Mouse (Mus musculus): ENCODE data around the gene Thrb. TPM values are rescaled to one million over a fixed set of nuclear protein-coding genes. Genes with fewer than 3 reads are reported as not detected.

Gene Thrb
- polyA plus RNA-seq, 2 experiments, result 0.86 to 2.5 TPM

DNA sequence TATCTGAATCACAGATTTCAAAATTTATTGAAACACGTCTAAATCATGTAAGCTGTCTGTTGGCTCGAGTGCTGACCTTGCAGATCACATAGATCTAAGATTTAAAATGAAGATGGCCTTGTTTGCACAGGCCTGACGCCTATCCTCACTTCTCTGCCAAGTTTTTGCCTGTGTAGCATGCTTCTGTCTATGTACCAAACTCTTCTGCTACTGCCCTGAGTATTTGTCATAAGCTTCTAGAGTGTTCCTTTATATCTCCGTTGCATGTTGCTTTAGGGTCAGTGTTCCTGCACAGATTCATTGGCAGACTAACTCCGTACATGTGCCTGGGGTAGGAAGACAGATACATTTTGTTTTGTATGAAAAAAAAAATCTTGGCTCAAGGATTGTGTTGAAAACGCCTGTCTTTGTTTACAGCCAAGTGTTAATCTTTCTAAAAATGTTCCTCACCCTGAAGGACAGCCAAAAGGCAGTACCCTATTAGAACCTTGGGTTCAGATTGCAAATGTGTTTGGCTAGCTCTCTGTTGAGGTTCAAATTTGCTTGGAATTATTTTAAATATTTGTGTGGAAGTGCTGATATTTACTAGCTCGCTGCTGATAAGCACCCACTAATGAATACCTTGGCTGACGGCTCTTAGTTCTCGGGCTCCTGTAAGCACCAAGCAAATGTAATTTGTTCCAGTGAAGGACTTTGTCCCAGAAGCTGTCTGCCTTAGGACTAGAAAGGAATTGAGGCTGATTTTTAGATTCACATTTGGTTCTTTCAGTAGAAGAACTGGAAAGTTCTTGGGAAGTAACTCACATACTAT is 83.0 kb downstream of the Thrb start:
- Histone ChIP-seq H3K4me2 (ENCODE audit: low read depth) (no peak overlapping the region), H3K9me3 (ENCODE audit: control insufficient read depth, low read length) (no peaks in the 10 kb centered on the region), H3K36me3 (replicated peaks; ENCODE audit: control insufficient read depth, insufficient read depth, low read depth) (no peaks in the 10 kb centered on the region), H3K4me3 (ENCODE audit: insufficient read depth in 1 of 2, low read depth in 2 of 2, low read length in 2 of 2) (no peak overlapping the region), H3K9ac (replicated peaks) (no peak overlapping the region), H3K27me3 (ENCODE audit: control insufficient read depth, insufficient read depth, low read length) (no peaks in the 10 kb centered on the region), H3K27ac (no peak overlapping the region), H3K4me1 (replicated peaks; ENCODE audit: control insufficient read depth in 2 of 2, insufficient read depth in 2 of 2, low read length in 1 of 2) (peaks cover 0 to 3% of the 10 kb centered on the region in 2 experiments; a peak in 1 of 4 replicates)
- ATAC-seq (ENCODE audit: insufficient read depth) (no peak), DNase-seq (ENCODE audit: low read depth in 3 of 3, low spot score in 3 of 3) (no peak)
- 46% methylated on average over 9 of the region's 9 CpGs for WGBS (ENCODE audit: insufficient replicate concordance)
- no peak for TF ChIP-seq CTCF (IDR thresholded peaks at IDR 0.05; ENCODE audit: low read depth)
- no peak for TF ChIP-seq EP300 (IDR thresholded peaks at IDR 0.05; ENCODE audit: low read depth)

DNA sequence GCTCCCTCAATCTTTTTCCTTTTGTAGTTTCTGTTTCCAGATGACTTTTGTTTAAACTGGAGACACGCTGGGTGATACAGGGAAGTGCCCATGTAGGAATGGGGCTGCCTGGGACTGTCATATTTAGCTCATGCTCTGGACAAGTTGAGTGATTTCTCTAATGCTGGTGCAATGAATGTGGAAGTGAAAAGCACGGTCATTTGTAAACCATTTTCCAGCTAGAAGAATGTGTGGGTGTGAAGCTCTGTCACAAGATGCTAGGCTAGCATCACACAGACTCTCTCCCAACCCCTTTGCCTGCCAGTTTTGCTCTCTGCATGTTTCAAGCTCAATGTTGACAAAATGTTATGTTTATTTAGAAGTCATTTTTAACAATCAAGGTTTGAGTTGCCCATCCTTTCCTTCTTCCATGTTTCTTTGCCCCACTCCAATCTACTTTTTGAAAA is 83.7 kb downstream of the Thrb start:
- DNase-seq (ENCODE audit: low read depth in 3 of 3, low spot score in 3 of 3), result no peak
- Histone ChIP-seq H3K4me1 (replicated peaks; ENCODE audit: control insufficient read depth in 2 of 2, insufficient read depth in 2 of 2, low read length in 1 of 2) (peaks cover 0 to 3% of the 10 kb centered on the region in 2 experiments; a peak in 1 of 4 replicates), H3K9ac (replicated peaks) (no peak overlapping the region), H3K4me2 (ENCODE audit: low read depth) (no peak overlapping the region), H3K4me3 (ENCODE audit: insufficient read depth in 1 of 2, low read depth in 2 of 2, low read length in 2 of 2) (no peak overlapping the region), H3K27ac (no peak overlapping the region), H3K27me3 (ENCODE audit: control insufficient read depth, insufficient read depth, low read length) (no peaks in the 10 kb centered on the region), H3K36me3 (replicated peaks; ENCODE audit: control insufficient read depth, insufficient read depth, low read depth) (no peaks in the 10 kb centered on the region), H3K9me3 (ENCODE audit: control insufficient read depth, low read length) (no peaks in the 10 kb centered on the region)
- no peak for TF ChIP-seq EP300 (IDR thresholded peaks at IDR 0.05; ENCODE audit: low read depth)
- TF ChIP-seq CTCF (IDR thresholded peaks at IDR 0.05; ENCODE audit: low read depth), result no peak
- no peak for ATAC-seq (ENCODE audit: insufficient read depth)
- 48% methylated on average over 2 of the region's 2 CpGs for WGBS (ENCODE audit: insufficient replicate concordance)

- DNase-seq (ENCODE audit: low read depth in 3 of 3, low spot score in 3 of 3), result no peak
- H3K4me2 ChIP-seq (ENCODE audit: low read depth), result no peak overlapping the region
- peaks cover 0 to 1% of the 10 kb centered on the region in 2 experiments; a peak in 1 of 4 replicates for H3K4me1 ChIP-seq (replicated peaks; ENCODE audit: control insufficient read depth in 2 of 2, insufficient read depth in 2 of 2, low read length in 1 of 2)
- no peaks in the 10 kb centered on the region for H3K27me3 ChIP-seq (ENCODE audit: control insufficient read depth, insufficient read depth, low read length)
- no peaks in the 10 kb centered on the region for H3K36me3 ChIP-seq (replicated peaks; ENCODE audit: control insufficient read depth, insufficient read depth, low read depth)
- H3K4me3 ChIP-seq (ENCODE audit: insufficient read depth in 1 of 2, low read depth in 2 of 2, low read length in 2 of 2), result no peak overlapping the region
- no peak overlapping the region for H3K9ac ChIP-seq (replicated peaks)
- no peak overlapping the region for H3K27ac ChIP-seq
- no peak for ATAC-seq (ENCODE audit: insufficient read depth)
- 67% methylated on average over 3 of the region's 3 CpGs for WGBS (ENCODE audit: insufficient replicate concordance)
- TF ChIP-seq CTCF (IDR thresholded peaks at IDR 0.05; ENCODE audit: low read depth), result no peak
- TF ChIP-seq EP300 (IDR thresholded peaks at IDR 0.05; ENCODE audit: low read depth), result no peak
- no peaks in the 10 kb centered on the region for H3K9me3 ChIP-seq (ENCODE audit: control insufficient read depth, low read length)
Measured at GRCm38 (mm10) chr14:17747922-17748321, 87.9 kb downstream of the Thrb start.

DNA sequence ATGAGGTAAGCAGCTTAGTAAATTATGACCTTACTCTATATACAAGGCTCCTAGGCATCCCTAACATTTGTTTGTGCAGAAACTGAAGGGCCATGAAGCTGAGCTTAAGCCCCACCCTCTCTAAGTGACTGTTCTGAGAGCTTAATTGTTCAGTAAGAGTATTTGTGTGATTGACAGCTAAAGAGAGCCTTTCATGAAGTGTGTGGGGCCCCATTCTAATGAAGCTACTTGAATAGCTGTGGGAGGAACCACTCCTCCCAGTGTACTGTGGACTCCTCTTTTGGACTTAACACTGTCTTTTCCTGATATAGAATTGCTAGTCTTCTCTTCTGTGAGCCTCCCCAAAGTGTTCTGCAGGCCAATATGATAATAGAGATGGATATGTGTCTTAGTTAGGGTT is 88.9 kb downstream of the Thrb start:
- Histone ChIP-seq H3K4me1 (replicated peaks; ENCODE audit: control insufficient read depth in 2 of 2, insufficient read depth in 2 of 2, low read length in 1 of 2) (no peaks in the 10 kb centered on the region), H3K4me2 (ENCODE audit: low read depth) (no peak overlapping the region), H3K9me3 (ENCODE audit: control insufficient read depth, low read length) (no peaks in the 10 kb centered on the region), H3K36me3 (replicated peaks; ENCODE audit: control insufficient read depth, insufficient read depth, low read depth) (no peaks in the 10 kb centered on the region), H3K27ac (no peak overlapping the region), H3K27me3 (ENCODE audit: control insufficient read depth, insufficient read depth, low read length) (no peaks in the 10 kb centered on the region), H3K9ac (replicated peaks) (no peak overlapping the region), H3K4me3 (ENCODE audit: insufficient read depth in 1 of 2, low read depth in 2 of 2, low read length in 2 of 2) (no peak overlapping the region)
- no peak for ATAC-seq (ENCODE audit: insufficient read depth)
- no peak for TF ChIP-seq EP300 (IDR thresholded peaks at IDR 0.05; ENCODE audit: low read depth)
- TF ChIP-seq CTCF (IDR thresholded peaks at IDR 0.05; ENCODE audit: low read depth), result no peak
- DNase-seq (ENCODE audit: low read depth in 3 of 3, low spot score in 3 of 3), result no peak

- 79% methylated on average over 1 of the region's 1 CpGs for WGBS (ENCODE audit: insufficient replicate concordance)
- no peak for ATAC-seq (ENCODE audit: insufficient read depth)
- H3K36me3 ChIP-seq (replicated peaks; ENCODE audit: control insufficient read depth, insufficient read depth, low read depth), result no peaks in the 10 kb centered on the region
Measured at GRCm38 (mm10) chr14:17751911-17752310, 91.8 kb downstream of the Thrb start.

More at GRCm38 (mm10) chr14:17751911-17752310, 91.8 kb downstream of the Thrb start:
- Histone ChIP-seq H3K9ac (replicated peaks) (no peak overlapping the region), H3K4me3 (ENCODE audit: insufficient read depth in 1 of 2, low read depth in 2 of 2, low read length in 2 of 2) (no peak overlapping the region), H3K4me1 (replicated peaks; ENCODE audit: control insufficient read depth in 2 of 2, insufficient read depth in 2 of 2, low read length in 1 of 2) (no peaks in the 10 kb centered on the region), H3K27ac (no peak overlapping the region), H3K4me2 (ENCODE audit: low read depth) (no peak overlapping the region), H3K9me3 (ENCODE audit: control insufficient read depth, low read length) (no peaks in the 10 kb centered on the region), H3K27me3 (ENCODE audit: control insufficient read depth, insufficient read depth, low read length) (no peaks in the 10 kb centered on the region)
- TF ChIP-seq EP300 (IDR thresholded peaks at IDR 0.05; ENCODE audit: low read depth) (no peak), CTCF (IDR thresholded peaks at IDR 0.05; ENCODE audit: low read depth) (no peak)
- DNase-seq (ENCODE audit: low read depth in 3 of 3, low spot score in 3 of 3), result no peak

Measured in liver, embryonic 14.5 days (tissue).